Mouse (Mus musculus): Measurements from ENCODE around the gene Nfe2l3.

- no peak for TF ChIP-seq CTCF (conservative IDR thresholded peaks at IDR 0.05; ENCODE audit: low read length)
- TF ChIP-seq NANOG (IDR thresholded peaks at IDR 0.05; ENCODE audit: borderline replicate concordance, low read length) = no peak
- no peak for TF ChIP-seq POU5F1 (IDR thresholded peaks at IDR 0.05; ENCODE audit: borderline replicate concordance, low read length)
Measured at GRCm38 (mm10) chr6:51486076-51486710, 53.7 kb downstream of the Nfe2l3 start.

Data from E14TG2a.4 (cell line).